Mouse (Mus musculus) kidney, adult 2 months (tissue): Measurements from ENCODE around the gene Ddb2.

ENCODE experiments used
- CTCF ChIP-seq: fragments of 200-500 bp; conservative IDR thresholded peaks from 2 replicates; pipeline ENCODE4 v1.5.1; 2011; ENCODE audit warnings: low read depth, mild to moderate bottlenecking, control low read depth, low read length, moderate library complexity, mixed read lengths; ENCODE audit not compliant: insufficient read depth, insufficient read length
- POLR2A ChIP-seq: fragments of 200-500 bp; IDR thresholded peaks from one replicate; pipeline ENCODE4 v1.6.1; 2011; ENCODE audit warnings: low read depth, low read length, control low read depth

DNA sequence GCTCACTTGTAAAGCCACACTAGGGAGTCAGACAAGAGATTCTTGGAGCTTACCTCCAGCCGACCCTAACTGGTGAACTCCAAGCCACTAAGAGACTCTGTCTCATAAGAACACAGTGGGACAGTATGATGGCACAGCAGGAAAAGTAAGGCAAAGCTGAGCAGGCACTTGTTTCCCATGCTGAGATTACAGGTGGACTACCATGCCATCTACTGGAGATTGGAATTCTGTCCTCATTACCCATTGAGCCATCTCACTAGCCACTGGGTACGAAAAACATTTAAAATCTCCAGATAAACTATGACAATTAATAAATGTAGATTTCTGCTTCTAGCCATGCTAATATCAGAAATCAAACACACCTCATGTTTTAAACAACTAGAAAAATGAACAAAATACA lies 13.2 kb downstream of the Ddb2 start:
- TF ChIP-seq CTCF = peak; percentile 36
- TF ChIP-seq POLR2A = no peak
